Mouse (Mus musculus) hindbrain, embryonic 12.5 days (tissue): ENCODE measurements around the gene Tmem158. TPM values are rescaled to one million over a fixed set of nuclear protein-coding genes. Genes with fewer than 3 reads are reported as not detected.

Source experiments
- ATAC-seq: fragments of 200-750 bp; cut with Nextera tagmentation; 2 replicates; pipeline ENCODE4 v1.8.0; 2017; ENCODE audit warnings: moderate TSS enrichment; ENCODE audit not compliant: low FRiP score
- H3K27ac ChIP-seq: fragments of 300-500 bp; sonication (generic); 2 replicates; pipeline ENCODE4 v1.5.1; 2016; ENCODE audit warnings: mild to moderate bottlenecking
- H3K27me3 ChIP-seq: fragments of 300-500 bp; sonication (generic); 2 replicates; pipeline ENCODE4 v1.6.1; 2016; ENCODE audit warnings: mild to moderate bottlenecking
- H3K36me3 ChIP-seq: fragments of 300-500 bp; sonication (generic); 2 replicates; pipeline ENCODE4 v1.6.1; 2016; ENCODE audit warnings: mild to moderate bottlenecking
- H3K4me1 ChIP-seq: fragments of 300-500 bp; sonication (generic); 2 replicates; pipeline ENCODE4 v1.6.1; 2016
- H3K4me2 ChIP-seq: fragments of 300-500 bp; sonication (generic); replicated peaks from 2 replicates; pipeline ENCODE4 v1.6.1; 2016; ENCODE audit warnings: mild to moderate bottlenecking
- H3K4me3 ChIP-seq: fragments of 300-500 bp; sonication (generic); 2 replicates; pipeline ENCODE4 v1.5.1; 2016; ENCODE audit warnings: mild to moderate bottlenecking
- H3K9ac ChIP-seq: fragments of 300-500 bp; sonication (generic); 2 replicates; pipeline ENCODE4 v1.6.1; 2016; ENCODE audit warnings: mild to moderate bottlenecking, moderate library complexity
- H3K9me3 ChIP-seq: fragments of 300-500 bp; sonication (generic); replicated peaks from 2 replicates; pipeline ENCODE4 v1.6.1; 2016; ENCODE audit warnings: mild to moderate bottlenecking
- WGBS: fragments of 180-500 bp; shearing (Covaris S2); methylation state at CpG from one replicate; pipeline ENCODE4 v1.1.7; 2016; 5-methylcytosine and 5-hydroxymethylcytosine counted together
- polyA plus RNA-seq: library from polyadenylated mRNA; unstranded; fragments of >200 nt; fragmentation: Nextera tagmentation; extraction: Ambion mirVana; gene quantifications from 2 replicates; pipeline ENCODE4 v1.2.1, GENCODE M21; 2016

Tmem158 gene
- polyA plus RNA-seq, 1 experiment from 2014 or later, result 18.5 TPM

- Histone ChIP-seq H3K27me3 (no peaks in the 10 kb centered on the region), H3K36me3 (no peaks in the 10 kb centered on the region), H3K4me1 (no peaks in the 10 kb centered on the region), H3K4me2 (no peak overlapping the region), H3K9ac (no peak overlapping the region), H3K9me3 (no peaks in the 10 kb centered on the region), H3K27ac (no peak overlapping the region), H3K4me3 (no peak overlapping the region)
- ATAC-seq, result no peak
- WGBS, result 92% methylated on average over 2 of the region's 2 CpGs
Measured at GRCm38 (mm10) chr9:123275373-123275772, 14.8 kb upstream of the Tmem158 start.

GRCm38 (mm10) chr9:123274674-123275073 is 14.1 kb upstream of the Tmem158 start:
- Histone ChIP-seq H3K27me3 (no peaks in the 10 kb centered on the region), H3K9ac (no peak overlapping the region), H3K9me3 (no peaks in the 10 kb centered on the region), H3K4me3 (no peak overlapping the region), H3K27ac (no peak overlapping the region), H3K4me2 (no peak overlapping the region), H3K4me1 (no peaks in the 10 kb centered on the region), H3K36me3 (no peaks in the 10 kb centered on the region)
- 88% methylated on average over 5 of the region's 5 CpGs for WGBS
- ATAC-seq, result no peak

- Histone ChIP-seq H3K27ac (no peak overlapping the region), H3K9ac (no peak overlapping the region), H3K4me2 (no peak overlapping the region), H3K4me3 (no peak overlapping the region), H3K9me3 (no peaks in the 10 kb centered on the region), H3K36me3 (no peaks in the 10 kb centered on the region), H3K4me1 (no peaks in the 10 kb centered on the region), H3K27me3 (no peaks in the 10 kb centered on the region)
- WGBS, result 53% methylated on average over 2 of the region's 2 CpGs
- no peak for ATAC-seq
Measured at GRCm38 (mm10) chr9:123273876-123274275, 13.3 kb upstream of the Tmem158 start.

- ATAC-seq, result no peak
- no peaks in the 10 kb centered on the region for H3K27me3 ChIP-seq
- no peak overlapping the region for H3K9ac ChIP-seq
- H3K27ac ChIP-seq, result no peak overlapping the region
- 86% methylated on average over 4 of the region's 4 CpGs for WGBS
- no peaks in the 10 kb centered on the region for H3K9me3 ChIP-seq
- H3K4me3 ChIP-seq, result no peak overlapping the region
- H3K4me2 ChIP-seq, result no peak overlapping the region
- H3K4me1 ChIP-seq, result no peaks in the 10 kb centered on the region
- H3K36me3 ChIP-seq, result no peaks in the 10 kb centered on the region
Measured at GRCm38 (mm10) chr9:123271552-123271951, 11.0 kb upstream of the Tmem158 start.

GRCm38 (mm10) chr9:123269906-123270558 is 9.5 kb upstream of the Tmem158 start:
- whole genome bisulfite sequencing, result 87% methylated on average over 2 of the region's 2 CpGs
- Histone ChIP-seq H3K27me3 (no peaks in the 10 kb centered on the region), H3K9me3 (no peaks in the 10 kb centered on the region), H3K9ac (no peak overlapping the region), H3K4me3 (no peak overlapping the region), H3K4me2 (no peak overlapping the region), H3K4me1 (no peaks in the 10 kb centered on the region), H3K27ac (no peak overlapping the region), H3K36me3 (no peaks in the 10 kb centered on the region)
- no peak for ATAC-seq

GRCm38 (mm10) chr9:123259896-123260610 is 511 bp downstream of the Tmem158 start:
- under 1% methylated on average over 82 of the region's 92 CpGs for WGBS
- peak overlapping the region; percentile 79 for H3K4me3 ChIP-seq
- peak overlapping the region; percentile 72 for H3K27ac ChIP-seq
- 0 out of 2 replicates have a peak, but pooled peaks cover 3% of the 10 kb centered on the region for H3K4me1 ChIP-seq
- peak; percentile 85 for ATAC-seq
- no peaks in the 10 kb centered on the region for H3K36me3 ChIP-seq
- H3K27me3 ChIP-seq, result peaks cover 41% of the 10 kb centered on the region
- peak overlapping the region; percentile 96 for H3K4me2 ChIP-seq
- H3K9ac ChIP-seq, result peak overlapping the region; percentile 85
- no peaks in the 10 kb centered on the region for H3K9me3 ChIP-seq

GRCm38 (mm10) chr9:123259461-123259895 is 1.1 kb downstream of the Tmem158 start:
- WGBS, result under 1% methylated on average over 37 of the region's 45 CpGs
- Histone ChIP-seq H3K9ac (peak overlapping the region; percentile 85), H3K27ac (0 out of 2 replicates have a peak overlapping the region, but pooled peaks have one; percentile 72), H3K27me3 (peaks cover 43% of the 10 kb centered on the region), H3K9me3 (no peaks in the 10 kb centered on the region), H3K4me1 (0 out of 2 replicates have a peak, but pooled peaks cover 3% of the 10 kb centered on the region), H3K36me3 (no peaks in the 10 kb centered on the region), H3K4me3 (peak overlapping the region; percentile 79), H3K4me2 (peak overlapping the region; percentile 96)
- peak; percentile 42; the same call in 1 of the 2 replicates for ATAC-seq

GRCm38 (mm10) chr9:123258796-123259195 is 1.8 kb downstream of the Tmem158 start:
- Histone ChIP-seq H3K9ac (no peak overlapping the region), H3K4me1 (0 out of 2 replicates have a peak, but pooled peaks cover 3% of the 10 kb centered on the region), H3K9me3 (no peaks in the 10 kb centered on the region), H3K27me3 (peaks cover 43% of the 10 kb centered on the region), H3K4me2 (peak overlapping the region; percentile 96), H3K4me3 (peak overlapping the region; percentile 79; the same call in 1 of the 2 replicates), H3K36me3 (no peaks in the 10 kb centered on the region), H3K27ac (no peak overlapping the region)
- ATAC-seq, result no peak
- 26% methylated on average over 10 of the region's 10 CpGs for WGBS

GRCm38 (mm10) chr9:123255736-123256135 is 4.8 kb downstream of the Tmem158 start:
- 0 out of 2 replicates have a peak, but pooled peaks cover 3% of the 10 kb centered on the region for H3K4me1 ChIP-seq
- H3K9me3 ChIP-seq, result no peaks in the 10 kb centered on the region
- no peak overlapping the region for H3K9ac ChIP-seq
- H3K4me3 ChIP-seq, result no peak overlapping the region
- ATAC-seq, result no peak
- peaks cover 31% of the 10 kb centered on the region for H3K27me3 ChIP-seq
- H3K36me3 ChIP-seq, result no peaks in the 10 kb centered on the region
- 80% methylated on average over 3 of the region's 3 CpGs for WGBS
- no peak overlapping the region for H3K27ac ChIP-seq
- H3K4me2 ChIP-seq, result no peak overlapping the region

GRCm38 (mm10) chr9:123247992-123248391 is 12.6 kb downstream of the Tmem158 start:
- Histone ChIP-seq H3K36me3 (no peaks in the 10 kb centered on the region), H3K27me3 (no peaks in the 10 kb centered on the region), H3K27ac (no peak overlapping the region), H3K4me2 (no peak overlapping the region), H3K4me3 (no peak overlapping the region), H3K4me1 (no peaks in the 10 kb centered on the region), H3K9me3 (no peaks in the 10 kb centered on the region), H3K9ac (no peak overlapping the region)
- ATAC-seq, result no peak
- WGBS, result 76% methylated on average over 1 of the region's 1 CpGs

- no peak overlapping the region for H3K4me2 ChIP-seq
Measured at GRCm38 (mm10) chr9:123245146-123245545, 15.4 kb downstream of the Tmem158 start.

GRCm38 (mm10) chr9:123243988-123244387 is 16.6 kb downstream of the Tmem158 start:
- H3K9ac ChIP-seq, result no peak overlapping the region
- no peak overlapping the region for H3K27ac ChIP-seq
- H3K27me3 ChIP-seq, result no peaks in the 10 kb centered on the region
- H3K9me3 ChIP-seq, result no peaks in the 10 kb centered on the region
- H3K36me3 ChIP-seq, result no peaks in the 10 kb centered on the region
- H3K4me1 ChIP-seq, result no peaks in the 10 kb centered on the region; the same call in 1 of the 2 replicates
- 70% methylated on average over 10 of the region's 10 CpGs for WGBS
- H3K4me2 ChIP-seq, result no peak overlapping the region
- ATAC-seq, result no peak
- H3K4me3 ChIP-seq, result no peak overlapping the region

More at GRCm38 (mm10) chr9:123245146-123245545, 15.4 kb downstream of the Tmem158 start:
- 73% methylated on average over 4 of the region's 4 CpGs for WGBS
- H3K27me3 ChIP-seq, result no peaks in the 10 kb centered on the region
- H3K27ac ChIP-seq, result no peak overlapping the region
- H3K4me3 ChIP-seq, result no peak overlapping the region
- no peaks in the 10 kb centered on the region for H3K9me3 ChIP-seq
- H3K36me3 ChIP-seq, result no peaks in the 10 kb centered on the region
- no peak overlapping the region for H3K9ac ChIP-seq
- no peaks in the 10 kb centered on the region for H3K4me1 ChIP-seq
- ATAC-seq, result no peak
